Comparison of ENCODE assay signal across 8 mouse cellular contexts in the genomic region with DNA sequence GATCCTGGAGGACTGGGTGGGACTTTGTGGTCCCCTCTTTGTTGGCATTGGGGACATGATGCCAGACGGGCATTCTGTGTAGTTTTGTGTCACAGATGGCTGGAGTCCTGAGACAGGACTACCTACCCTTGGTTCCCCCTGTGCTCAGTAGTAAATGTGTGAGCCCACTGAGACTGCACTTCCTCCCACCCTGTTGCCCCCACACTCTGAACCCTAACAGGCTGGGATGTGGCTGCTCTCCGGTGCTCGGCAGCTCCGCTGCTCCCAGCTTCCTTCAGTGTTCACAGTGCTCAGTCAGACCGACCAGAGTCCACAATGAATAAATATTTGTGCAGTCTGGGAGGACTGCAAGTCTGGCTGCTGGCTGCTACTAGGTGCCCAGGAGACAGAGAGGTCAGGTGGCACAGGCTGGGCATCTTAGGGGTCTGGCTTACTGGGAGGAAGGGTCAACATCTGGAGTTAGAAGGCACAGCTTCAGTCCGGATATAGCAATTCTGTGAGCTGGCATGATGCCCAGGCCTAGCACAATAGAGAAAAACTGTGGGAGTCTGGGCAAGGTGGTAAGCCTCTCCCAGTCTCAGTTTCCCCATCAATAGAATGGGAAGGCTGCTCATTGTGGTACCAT. TPM values are rescaled to one million over a fixed set of nuclear protein-coding genes. Genes with fewer than 3 reads are reported as not detected.
DNase-seq lines count a peak whose midpoint lies in the region; ATAC-seq and TF ChIP-seq lines count a peak whose summit lies in the region.

No protein-coding gene starts in this region.

- H3K4me2 ChIP-seq in heart, embryonic 15.5 days, result peak overlapping the region; percentile 48
- peak overlapping the region; percentile 53 for H3K4me2 ChIP-seq in midbrain, postnatal 0 days (ENCODE audit: low read depth, low read length, poor library complexity, severe bottlenecking)

- DNase-seq in 3T3-L1 (ENCODE audit: low read depth, low spot score), result peak; percentile 58
- DNase-seq in brain, embryonic 14.5 days (ENCODE audit: low read depth), result peak; percentile 26
- DNase-seq in kidney, postnatal 4 days, result peak; percentile 69 to 77
- no peak for DNase-seq in midbrain, postnatal 0 days (ENCODE audit: low spot score)
- DNase-seq in left cerebral cortex, postnatal 4 days, result no peak
- DNase-seq in right cerebral cortex, postnatal 4 days, result no peak

- H3K36me3 ChIP-seq in heart, embryonic 15.5 days, result no peaks in the 10 kb centered on the region
- H3K36me3 ChIP-seq in midbrain, postnatal 0 days (ENCODE audit: insufficient read depth, low read length), result no peaks in the 10 kb centered on the region

- H3K9ac ChIP-seq in heart, embryonic 15.5 days, result peak overlapping the region; percentile 14
- H3K9ac ChIP-seq in midbrain, postnatal 0 days (replicated peaks; ENCODE audit: low read length, poor library complexity, severe bottlenecking), result peak overlapping the region; percentile 34

- H3K27me3 ChIP-seq in heart, embryonic 15.5 days, result no peaks in the 10 kb centered on the region
- H3K27me3 ChIP-seq in midbrain, postnatal 0 days (ENCODE audit: insufficient read depth, low read length), result no peaks in the 10 kb centered on the region

- H3K4me3 ChIP-seq in heart, embryonic 15.5 days, result peak overlapping the region; percentile 3; the same call in 1 of the 2 replicates
- H3K4me3 ChIP-seq in midbrain, postnatal 0 days (ENCODE audit: low read depth, low read length), result peak overlapping the region; percentile 25; the same call in 1 of the 2 replicates

- no peak for TF ChIP-seq CTCF in brain, embryonic 14.5 days (IDR thresholded peaks at IDR 0.05; ENCODE audit: borderline replicate concordance, extremely low read depth, insufficient read depth, insufficient read length)
- no peak for TF ChIP-seq CTCF in midbrain, postnatal 0 days (IDR thresholded peaks at IDR 0.05)

- H3K9me3 ChIP-seq in heart, embryonic 15.5 days (replicated peaks), result no peaks in the 10 kb centered on the region
- H3K9me3 ChIP-seq in midbrain, postnatal 0 days (ENCODE audit: low read length), result no peaks in the 10 kb centered on the region

- intact Hi-C loops in left cerebral cortex, postnatal 4 days (cut with DNase I), result no loop called here

- peak overlapping the region; percentile 91 for H3K27ac ChIP-seq in heart, embryonic 15.5 days
- peak overlapping the region; percentile 51 for H3K27ac ChIP-seq in midbrain, postnatal 0 days (ENCODE audit: low read depth, low read length)

- peaks cover 89% of the 10 kb centered on the region for H3K4me1 ChIP-seq in heart, embryonic 15.5 days (replicated peaks)
- peaks cover 33% of the 10 kb centered on the region for H3K4me1 ChIP-seq in midbrain, postnatal 0 days (ENCODE audit: insufficient read depth, low read length)

- peak; percentile 8 for ATAC-seq in heart, embryonic 15.5 days (replicated peaks; ENCODE audit: insufficient number of reproducible peaks, insufficient read depth, low FRiP score, low read depth)
- ATAC-seq in midbrain, postnatal 0 days (ENCODE audit: low FRiP score), result no peak
- no peak for ATAC-seq in erythroblast, adult 5-6 weeks (replicated peaks; ENCODE audit: low FRiP score, poor library complexity, severe bottlenecking)

- 18% methylated on average over 6 of the region's 6 CpGs for WGBS in heart, embryonic 15.5 days
- 37% methylated on average over 6 of the region's 6 CpGs for WGBS in midbrain, postnatal 0 days

- TF ChIP-seq POLR2A in brain, embryonic 14.5 days (IDR thresholded peaks at IDR 0.05; ENCODE audit: borderline replicate concordance, extremely low read depth, insufficient read depth, insufficient read length, poor library complexity, severe bottlenecking), result no peak

RNA-seq across cellular contexts. Expression of gene Gm21969, which starts 21.4 kb away (rescaled TPM):
- not detected in 2 replicates for polyA plus RNA-seq in brain, embryonic 14.5 days (2012; rRNA removed)
- 0.05 TPM in 1 of 2 replicates, not detected in the other for polyA plus RNA-seq in heart, embryonic 15.5 days (2015; fragmentation: Nextera tagmentation; extraction: Ambion mirVana)
- total RNA-seq in midbrain, postnatal 0 days (2014; rRNA removed), result not detected in 2 replicates
- not detected in 2 replicates for polyA plus RNA-seq in midbrain, postnatal 0 days (2015; fragmentation: Nextera tagmentation; extraction: Ambion mirVana)
- total RNA-seq in left cerebral cortex, postnatal 4 days (2021), result under 1 TPM in 1 of 2 experiments, not detected in 1; 0.12 TPM
- total RNA-seq in erythroblast, adult 5-6 weeks (2015; ENCODE audit: low replicate concordance), result not detected in 2 replicates
- total RNA-seq in erythroblast, adult 5-6 weeks (2017; ENCODE audit: low replicate concordance), result 0.60 TPM in 1 of 2 replicates, not detected in the other

RNA-seq across cellular contexts. Expression of gene Aldh4a1, which starts 41.1 kb away (rescaled TPM):
- 24.2 and 26.4 TPM in 2 replicates for polyA plus RNA-seq in brain, embryonic 14.5 days (2012; rRNA removed)
- polyA plus RNA-seq in heart, embryonic 15.5 days (2015; fragmentation: Nextera tagmentation; extraction: Ambion mirVana), result 25.2 and 33.2 TPM in 2 replicates
- 30.0 and 36.8 TPM in 2 replicates for total RNA-seq in midbrain, postnatal 0 days (2014; rRNA removed)
- polyA plus RNA-seq in midbrain, postnatal 0 days (2015; fragmentation: Nextera tagmentation; extraction: Ambion mirVana), result 25.2 and 28.1 TPM in 2 replicates
- 10 to 100 TPM; 23.6 to 25.0 TPM for total RNA-seq in left cerebral cortex, postnatal 4 days (2021)
- 1.3 TPM in 2 replicates for total RNA-seq in erythroblast, adult 5-6 weeks (2015; ENCODE audit: low replicate concordance)
- total RNA-seq in erythroblast, adult 5-6 weeks (2017; ENCODE audit: low replicate concordance), result 2.0 and 3.8 TPM in 2 replicates

RNA-seq across cellular contexts. Expression of gene Iffo2, which starts 51.2 kb away (rescaled TPM):
- polyA plus RNA-seq in brain, embryonic 14.5 days (2012; rRNA removed), result 5.6 and 11.0 TPM in 2 replicates
- 2.4 and 3.4 TPM in 2 replicates for polyA plus RNA-seq in heart, embryonic 15.5 days (2015; fragmentation: Nextera tagmentation; extraction: Ambion mirVana)
- 14.8 and 18.1 TPM in 2 replicates for total RNA-seq in midbrain, postnatal 0 days (2014; rRNA removed)
- polyA plus RNA-seq in midbrain, postnatal 0 days (2015; fragmentation: Nextera tagmentation; extraction: Ambion mirVana), result 4.3 and 5.8 TPM in 2 replicates
- total RNA-seq in left cerebral cortex, postnatal 4 days (2021), result 10 to 100 TPM; 24.2 to 26.3 TPM
- not detected in 2 replicates for total RNA-seq in erythroblast, adult 5-6 weeks (2015; ENCODE audit: low replicate concordance)
- 0.14 and 1.9 TPM in 2 replicates for total RNA-seq in erythroblast, adult 5-6 weeks (2017; ENCODE audit: low replicate concordance)

Comparison
In these comparisons a context has a peak if more than half of its experiments do, and no peak if none do; other contexts are left out.
1. DNase-seq: peak in 3T3-L1 (single experiment), brain, embryonic 14.5 days (single experiment) and kidney, postnatal 4 days (2 of 2); none in midbrain, postnatal 0 days (single experiment), left cerebral cortex, postnatal 4 days (single experiment) and right cerebral cortex, postnatal 4 days (single experiment).